ENCODE assay signal across 7 mouse cellular contexts in the genomic region with DNA sequence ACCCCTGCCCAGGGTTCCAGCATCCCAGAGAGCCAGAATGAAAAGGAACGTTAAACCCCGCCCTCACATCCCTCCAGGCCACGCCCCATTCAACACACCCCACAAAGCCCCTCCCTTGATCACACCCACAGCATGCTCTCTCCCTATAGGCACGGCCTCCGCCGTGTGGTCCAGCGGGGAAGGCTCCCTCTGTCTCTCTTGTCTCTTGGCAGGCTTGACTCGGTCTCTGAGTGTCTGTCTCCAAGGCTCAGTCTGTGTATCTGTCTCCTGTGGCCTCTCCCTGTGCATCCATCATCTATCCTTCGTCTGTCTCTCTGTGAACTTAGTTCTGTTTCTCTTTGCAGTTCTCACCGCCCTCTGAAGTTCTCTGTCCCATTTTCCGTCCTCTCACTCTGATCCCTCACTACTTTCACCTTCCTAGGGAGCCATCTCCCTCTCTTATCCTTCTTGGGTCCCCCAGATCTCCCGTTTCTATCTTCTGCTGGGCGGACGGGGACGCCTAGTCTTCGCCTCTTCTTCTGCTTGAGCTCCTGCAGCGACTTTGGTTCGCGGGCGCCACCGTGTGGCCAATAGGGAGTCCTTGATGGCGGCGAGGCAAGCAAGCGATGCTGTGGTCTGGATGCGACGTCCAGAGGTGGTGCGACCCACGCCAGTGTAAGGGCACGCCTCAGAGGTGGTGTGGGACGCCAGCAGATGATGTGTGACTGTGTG. TPM values are rescaled to one million over a fixed set of nuclear protein-coding genes. Genes with fewer than 3 reads are reported as not detected.
DNase-seq lines count a peak whose midpoint lies in the region; ATAC-seq and TF ChIP-seq lines count a peak whose summit lies in the region.

Gene Gng8 (plus strand): TSS at position 146 of the 711 bp plus-strand sequence.

- H3K4me1 ChIP-seq in intestine, postnatal 0 days (replicated peaks; ENCODE audit: control insufficient read depth, insufficient read depth, low read length), result 0 out of 2 replicates have a peak, but pooled peaks cover 5% of the 10 kb centered on the region
- H3K4me1 ChIP-seq in limb, embryonic 10.5 days, result peaks cover 62% of the 10 kb centered on the region
- H3K4me1 ChIP-seq in midbrain, embryonic 12.5 days, result peaks cover 41% of the 10 kb centered on the region

- H3K36me3 ChIP-seq in intestine, postnatal 0 days (ENCODE audit: control insufficient read depth, insufficient read depth), result no peaks in the 10 kb centered on the region; the same call in 1 of the 2 replicates
- peaks cover 37% of the 10 kb centered on the region for H3K36me3 ChIP-seq in limb, embryonic 10.5 days
- peaks cover 9% of the 10 kb centered on the region for H3K36me3 ChIP-seq in midbrain, embryonic 12.5 days

- WGBS in intestine, postnatal 0 days, result under 1% methylated on average over 30 of the region's 30 CpGs
- under 1% methylated on average over 30 of the region's 30 CpGs for WGBS in limb, embryonic 10.5 days
- under 1% methylated on average over 30 of the region's 30 CpGs for WGBS in midbrain, embryonic 12.5 days

- H3K4me2 ChIP-seq in intestine, postnatal 0 days (replicated peaks; ENCODE audit: low read depth), result peak within 1 kb of the TSS; percentile 63
- H3K4me2 ChIP-seq in midbrain, embryonic 12.5 days (replicated peaks), result peak within 1 kb of the TSS; percentile 58

- peak within 1 kb of the TSS; percentile 34 for H3K4me3 ChIP-seq in intestine, postnatal 0 days (ENCODE audit: low read depth, low read length)
- peak within 1 kb of the TSS; percentile 53 for H3K4me3 ChIP-seq in limb, embryonic 10.5 days
- peak within 1 kb of the TSS; percentile 35 for H3K4me3 ChIP-seq in midbrain, embryonic 12.5 days

- no peaks in the 10 kb centered on the region for H3K9me3 ChIP-seq in intestine, postnatal 0 days (ENCODE audit: control insufficient read depth)
- H3K9me3 ChIP-seq in limb, embryonic 10.5 days (replicated peaks), result no peaks in the 10 kb centered on the region; the same call in 1 of the 2 replicates
- no peaks in the 10 kb centered on the region for H3K9me3 ChIP-seq in midbrain, embryonic 12.5 days

- H3K27ac ChIP-seq in intestine, postnatal 0 days (ENCODE audit: low read depth, low read length), result peak within 1 kb of the TSS; percentile 58
- H3K27ac ChIP-seq in limb, embryonic 10.5 days, result peak within 1 kb of the TSS; percentile 94
- H3K27ac ChIP-seq in midbrain, embryonic 12.5 days (replicated peaks), result peak within 1 kb of the TSS; percentile 55

- peak; percentile 79 for ATAC-seq in granulocyte monocyte progenitor cell, adult 5-6 weeks (replicated peaks; ENCODE audit: poor library complexity, severe bottlenecking)
- ATAC-seq in intestine, postnatal 0 days, result peak; percentile 78
- ATAC-seq in midbrain, embryonic 12.5 days (ENCODE audit: low FRiP score, low read depth), result peak; percentile 78

- H3K27me3 ChIP-seq in intestine, postnatal 0 days (replicated peaks; ENCODE audit: control insufficient read depth, insufficient read depth, low read length), result peaks cover 42% of the 10 kb centered on the region
- H3K27me3 ChIP-seq in limb, embryonic 10.5 days (ENCODE audit: low read depth, poor library complexity, severe bottlenecking), result peaks cover 22% of the 10 kb centered on the region
- H3K27me3 ChIP-seq in midbrain, embryonic 12.5 days, result peaks cover 79% of the 10 kb centered on the region

- peak; percentile 76 for DNase-seq in adrenal gland, adult 8-10 months
- peak; percentile 87 for DNase-seq in embryo, embryonic 9.5 days (ENCODE audit: extremely low spot score)
- DNase-seq in limb, embryonic 10.5 days (ENCODE audit: low spot score), result peak; percentile 97
- peak; percentile 82 for DNase-seq in skeletal muscle tissue, adult 2 months (ENCODE audit: low read depth, low spot score)

- TF ChIP-seq CTCF in intestine, postnatal 0 days (IDR thresholded peaks at IDR 0.05; ENCODE audit: low read depth), result peak; percentile 98

- no peak within 1 kb of the TSS for H3K9ac ChIP-seq in intestine, postnatal 0 days (ENCODE audit: low read depth, low read length)
- H3K9ac ChIP-seq in midbrain, embryonic 12.5 days (replicated peaks), result peak within 1 kb of the TSS; percentile 41

RNA-seq across cellular contexts. Expression of gene Gng8, which starts in this region (rescaled TPM):
- 1 to 10 TPM in 1 of 4 experiments, under 1 TPM in 1, not detected in 2; 1.00 to 1.0 TPM for total RNA-seq in adrenal gland, adult 8-10 months (2022)
- total RNA-seq in granulocyte monocyte progenitor cell, adult 5-6 weeks (2014; fragmentation: Nextera tagmentation), result not detected in 2 replicates
- 0.26 and 0.62 TPM in 2 replicates for total RNA-seq in granulocyte monocyte progenitor cell, adult 5-6 weeks (2017)
- polyA plus RNA-seq in intestine, postnatal 0 days (2015; fragmentation: Nextera tagmentation; extraction: Ambion mirVana), result 4.7 and 5.3 TPM in 2 replicates
- 15.4 and 18.5 TPM in 2 replicates for polyA plus RNA-seq in limb, embryonic 10.5 days (2016; fragmentation: Nextera tagmentation; extraction: Ambion mirVana)
- 12.1 and 26.0 TPM in 2 replicates for polyA plus RNA-seq in midbrain, embryonic 12.5 days (2016; fragmentation: Nextera tagmentation; extraction: Ambion mirVana)

Comparison
In these comparisons a context has a peak if more than half of its experiments do, and no peak if none do; other contexts are left out.
1. Peak in every context shown above with its lines: DNase-seq, ATAC-seq, H3K4me3 ChIP-seq and H3K27ac ChIP-seq.
2. Peak in ATAC-seq in granulocyte monocyte progenitor cell, adult 5-6 weeks; RNA of the gene not detected or under 1 TPM.